Mouse (Mus musculus): ENCODE measurements around the gene Tpo. TPM values are rescaled to one million over a fixed set of nuclear protein-coding genes. Genes with fewer than 3 reads are reported as not detected.

Tpo gene
- polyA plus RNA-seq, 1 experiment = not detected

DNA sequence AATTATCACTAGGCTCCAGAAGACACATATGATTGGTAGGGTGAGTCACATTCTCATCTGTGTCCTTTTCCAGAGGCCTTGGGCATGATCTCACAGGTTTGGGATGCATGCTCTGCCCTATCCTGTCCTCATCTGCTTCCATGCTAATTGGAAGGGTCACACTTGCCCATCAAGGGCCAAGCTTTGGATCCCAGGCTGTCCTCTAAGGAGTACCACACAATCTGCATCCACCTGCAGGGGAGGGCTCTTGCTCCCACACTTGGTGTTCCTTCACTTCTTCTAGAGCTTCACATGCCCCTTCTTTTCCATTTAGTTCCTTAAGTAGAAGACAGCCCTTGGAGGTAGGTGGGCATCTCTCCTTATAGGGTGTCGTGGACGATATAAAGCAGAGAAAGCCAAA, 20.2 kb downstream of the Tpo start:
- no peak for TF ChIP-seq GATA1 (IDR thresholded peaks at IDR 0.05; ENCODE audit: low read length)

DNA sequence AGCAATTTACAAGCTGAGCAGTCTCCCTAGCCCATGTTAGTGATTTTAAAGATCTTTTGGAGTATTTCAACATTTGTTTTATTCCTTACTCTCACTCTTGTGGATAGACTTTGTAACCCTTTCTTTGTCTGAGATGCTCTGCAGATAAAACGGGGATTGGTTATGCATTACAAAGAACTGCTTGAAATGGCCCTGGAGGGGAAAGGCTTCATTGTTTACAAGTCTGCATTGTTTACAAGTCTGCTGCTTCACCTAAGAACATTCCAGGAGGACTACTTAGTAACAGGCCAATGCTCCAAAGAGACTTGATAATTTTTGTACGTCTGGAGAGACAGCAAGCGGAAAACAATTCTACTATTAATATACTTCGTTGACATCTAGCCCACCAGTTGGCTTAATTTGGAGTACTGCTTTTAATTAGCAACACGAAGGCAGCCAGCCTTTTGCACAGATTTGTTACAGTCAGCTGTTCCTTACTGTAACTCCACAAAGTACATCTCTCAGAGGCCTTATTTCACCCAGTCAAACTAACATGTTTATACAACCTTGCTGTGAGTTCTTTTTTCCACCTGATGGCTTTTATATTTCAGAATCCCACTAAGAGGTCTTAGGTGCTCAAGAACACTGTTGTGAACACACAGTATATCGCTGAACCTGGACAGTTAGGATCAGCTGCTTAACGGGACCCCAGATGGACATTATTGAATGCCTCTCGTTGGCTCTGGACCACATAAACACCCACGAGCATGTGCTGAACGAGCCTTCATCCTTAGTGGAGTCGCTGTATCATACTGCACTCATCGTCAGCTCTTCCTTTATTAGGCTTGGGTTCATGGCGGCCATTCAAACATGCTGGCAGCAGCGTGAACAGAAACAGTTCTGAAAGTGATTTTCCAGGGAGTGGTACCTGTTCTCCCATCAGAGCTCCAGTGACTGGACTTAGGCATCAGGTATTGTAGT, 22.5 kb downstream of the Tpo start:
- no peak for TF ChIP-seq GATA1 (IDR thresholded peaks at IDR 0.05; ENCODE audit: low read length)

DNA sequence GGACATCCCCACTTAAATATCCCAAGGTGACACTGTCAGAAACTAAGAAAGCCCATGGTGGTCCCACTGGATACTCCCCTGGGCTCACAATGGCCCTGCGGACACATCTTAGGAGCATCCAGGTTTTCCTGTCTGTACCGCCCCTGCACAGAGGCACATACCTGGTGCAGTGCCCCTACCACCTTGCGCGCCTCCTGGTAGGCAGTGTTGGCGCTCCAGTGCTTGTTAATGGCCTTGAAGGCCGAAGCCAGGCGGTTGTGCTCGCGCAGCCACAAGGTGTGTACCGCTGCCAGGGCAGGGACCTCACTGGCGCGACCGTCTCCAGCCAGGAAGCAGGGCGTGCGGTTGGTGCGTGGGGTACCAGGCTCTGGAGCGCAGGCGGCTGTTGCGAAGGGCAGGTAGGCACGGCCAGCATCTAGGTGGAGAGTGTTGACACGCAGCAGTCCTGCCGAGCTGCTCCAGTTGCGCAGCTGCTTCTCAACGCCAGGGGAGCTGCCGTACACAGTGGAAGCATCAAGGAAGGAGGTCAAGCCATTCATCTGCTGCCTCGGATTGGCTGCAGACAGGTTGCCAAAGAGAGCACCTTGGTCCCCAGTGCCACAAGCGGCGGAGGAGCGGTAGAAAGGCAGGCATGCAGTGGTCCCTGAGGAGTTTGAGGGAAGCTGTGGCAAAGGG, 29.4 kb downstream of the Tpo start:
- no peak for TF ChIP-seq GATA1 (IDR thresholded peaks at IDR 0.05; ENCODE audit: low read length)

DNA sequence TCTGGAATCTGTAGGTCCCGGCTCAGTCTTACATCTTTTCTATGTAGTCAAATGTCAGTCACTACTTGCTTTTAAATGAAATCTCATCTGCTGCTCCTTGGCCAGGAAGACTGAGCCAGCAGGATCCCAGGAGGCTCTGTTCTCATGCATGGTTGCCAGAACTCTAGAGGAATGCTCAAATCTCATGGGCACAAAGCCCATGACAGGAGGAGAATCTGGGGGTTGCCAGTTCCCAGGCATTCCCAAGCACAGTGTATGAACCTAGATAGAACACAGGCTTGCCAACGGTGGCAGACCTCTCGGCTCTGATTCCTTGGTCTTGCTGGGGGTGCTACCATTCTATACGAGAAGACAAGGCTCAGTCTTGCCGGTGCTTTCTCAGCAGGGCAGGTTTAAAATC, 40.3 kb downstream of the Tpo start:
- no peak for TF ChIP-seq GATA1 (IDR thresholded peaks at IDR 0.05; ENCODE audit: low read length)

DNA sequence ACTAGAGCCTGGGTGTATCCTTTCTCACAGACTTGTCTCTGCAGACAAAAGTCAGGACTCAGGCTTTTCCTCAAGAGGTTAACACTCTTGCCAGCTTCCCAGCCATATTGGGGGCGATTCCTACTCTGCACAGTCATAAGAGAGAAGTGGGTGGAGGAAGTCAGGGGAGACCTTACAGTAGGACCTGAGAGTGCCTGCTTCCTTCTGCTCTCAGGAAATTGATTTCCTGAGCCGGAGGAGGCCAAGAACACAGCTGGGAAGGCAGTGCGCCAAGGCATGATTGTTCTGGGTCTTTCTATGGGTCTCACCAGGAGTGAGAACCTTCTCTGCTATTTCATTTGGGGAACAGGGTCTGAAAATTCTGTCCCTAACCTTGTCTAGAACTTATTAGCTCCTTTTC, 48.5 kb downstream of the Tpo start:
- no peak for TF ChIP-seq GATA1 (IDR thresholded peaks at IDR 0.05; ENCODE audit: low read length)

DNA sequence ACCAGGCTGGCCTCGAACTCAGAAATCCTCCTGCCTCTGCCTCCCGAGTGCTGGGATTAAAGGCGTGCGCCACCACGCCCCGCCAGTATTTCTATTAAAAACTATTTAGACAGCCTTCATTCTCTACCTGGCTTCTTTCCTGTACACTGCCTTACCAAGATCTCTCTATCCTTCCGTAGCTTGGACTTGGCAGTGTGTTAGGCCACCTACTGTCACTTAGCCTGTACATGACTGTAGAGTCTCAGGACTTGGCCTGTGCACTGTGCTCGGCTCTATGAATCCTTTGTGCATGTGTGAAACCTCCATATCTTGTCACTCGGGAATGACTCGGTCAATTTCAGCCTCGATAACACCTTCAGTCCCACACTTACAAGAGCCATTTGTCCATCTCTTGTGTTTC, 55.4 kb downstream of the Tpo start:
- no peak for TF ChIP-seq GATA1 (IDR thresholded peaks at IDR 0.05; ENCODE audit: low read length)

DNA sequence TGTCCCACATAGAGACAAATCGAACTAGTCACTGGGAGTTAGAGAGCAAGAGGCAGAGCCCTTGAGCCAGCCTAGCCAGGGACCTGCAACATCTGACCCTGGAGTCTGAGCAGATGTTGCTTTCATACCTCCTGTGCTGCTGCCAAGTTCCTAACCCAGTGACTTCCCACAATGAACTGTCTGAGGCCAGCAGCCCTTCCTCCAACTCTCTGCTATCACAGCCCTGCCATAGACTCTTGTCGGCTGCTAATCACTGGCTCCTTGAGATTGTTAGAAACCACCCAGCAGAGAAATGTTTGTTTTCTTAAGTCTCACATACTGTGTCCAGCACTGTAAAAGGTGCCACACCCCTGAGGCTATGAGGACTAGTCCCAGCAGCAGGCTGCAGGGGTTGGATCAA, 56.1 kb downstream of the Tpo start:
- no peak for TF ChIP-seq GATA1 (IDR thresholded peaks at IDR 0.05; ENCODE audit: low read length)

DNA sequence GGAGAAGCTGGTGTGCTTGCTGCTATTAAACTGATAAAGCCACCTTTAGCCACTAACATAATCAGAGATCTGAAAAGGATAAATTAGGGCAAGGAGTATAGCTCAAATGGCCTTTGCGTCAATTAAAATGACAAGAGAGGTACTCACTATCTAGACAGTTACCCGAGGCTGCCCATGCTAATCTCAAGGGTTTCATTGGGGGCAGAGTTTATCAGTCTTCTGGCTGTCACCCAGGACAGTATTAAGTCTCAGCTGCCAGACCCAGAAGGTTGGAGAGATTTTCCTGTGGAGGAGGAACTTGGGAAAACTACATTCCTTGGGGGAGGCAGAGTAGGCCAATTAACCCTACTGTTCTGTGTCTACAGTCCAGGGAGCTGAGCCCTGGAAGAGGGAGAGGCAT, 63.1 kb downstream of the Tpo start:
- TF ChIP-seq GATA1 (IDR thresholded peaks at IDR 0.05; ENCODE audit: low read length) = no peak

DNA sequence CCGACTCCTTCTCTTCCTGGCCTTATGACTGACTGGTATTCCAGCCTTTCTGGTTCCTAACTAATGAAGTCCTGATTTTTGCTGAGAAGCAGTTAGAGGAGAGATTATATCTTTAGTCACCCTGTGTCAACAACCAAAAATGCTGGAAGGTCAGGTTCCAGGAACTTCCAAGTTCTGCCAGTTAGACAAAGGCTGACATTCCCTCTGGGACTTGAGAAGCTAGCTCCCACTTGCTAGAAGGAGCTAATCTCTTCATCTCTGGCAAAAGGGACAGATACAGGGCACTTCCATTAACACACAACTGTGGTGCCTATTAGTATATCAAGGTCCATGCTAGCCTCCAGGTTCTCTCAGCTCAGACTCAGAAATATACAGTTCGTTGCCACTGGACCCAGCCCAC, 64.6 kb downstream of the Tpo start:
- TF ChIP-seq GATA1 (IDR thresholded peaks at IDR 0.05; ENCODE audit: low read length) = no peak

DNA sequence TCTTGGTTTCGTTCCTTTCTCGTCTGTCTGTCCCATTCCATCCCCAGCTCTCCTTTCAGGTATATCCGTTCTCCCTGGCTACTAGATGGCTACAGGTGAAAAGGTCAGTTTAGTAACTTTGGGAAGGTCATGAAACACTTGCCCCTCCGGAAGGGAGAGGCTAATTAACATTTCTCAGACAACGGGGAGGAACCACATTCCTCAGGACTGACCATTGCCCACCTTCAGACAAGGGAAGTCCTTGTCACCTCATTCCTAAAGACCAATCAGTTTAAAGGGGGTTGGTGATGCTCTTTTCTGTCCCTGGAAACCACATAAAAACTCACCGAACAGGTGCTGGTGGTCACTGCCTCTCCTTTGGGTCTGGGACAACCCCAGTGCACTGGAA, 70.3 kb downstream of the Tpo start:
- no peak for TF ChIP-seq GATA1 (IDR thresholded peaks at IDR 0.05; ENCODE audit: low read length)

DNA sequence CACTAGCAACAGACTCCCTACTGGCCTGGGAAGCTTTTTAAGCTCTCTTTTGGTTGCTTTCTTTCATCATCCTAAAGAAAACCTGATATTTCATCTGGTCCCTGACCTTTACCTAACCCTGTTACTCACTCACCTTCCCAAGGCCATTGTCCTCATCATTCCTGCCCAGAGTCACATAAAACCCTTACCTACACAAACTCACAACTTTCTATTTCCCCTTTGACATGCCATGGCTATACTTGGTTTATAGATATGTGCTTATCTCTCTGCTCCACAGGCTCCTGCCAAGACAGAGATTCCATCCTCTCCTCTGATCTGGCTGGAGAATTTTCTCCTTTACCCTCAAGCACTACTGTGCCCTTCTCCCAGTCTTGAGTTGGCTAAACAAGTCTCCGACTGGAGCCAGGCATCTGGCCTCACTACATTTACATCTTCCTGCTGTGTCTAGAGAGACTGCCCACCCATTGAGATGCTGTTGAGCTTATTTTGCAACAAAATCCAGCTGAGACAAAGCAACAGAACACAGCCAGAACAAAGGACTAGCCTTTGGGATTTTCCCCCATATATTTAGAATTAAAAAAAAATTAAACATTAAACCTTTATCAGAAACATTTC, 70.8 kb downstream of the Tpo start:
- no peak for TF ChIP-seq GATA1 (IDR thresholded peaks at IDR 0.05; ENCODE audit: low read length)

DNA sequence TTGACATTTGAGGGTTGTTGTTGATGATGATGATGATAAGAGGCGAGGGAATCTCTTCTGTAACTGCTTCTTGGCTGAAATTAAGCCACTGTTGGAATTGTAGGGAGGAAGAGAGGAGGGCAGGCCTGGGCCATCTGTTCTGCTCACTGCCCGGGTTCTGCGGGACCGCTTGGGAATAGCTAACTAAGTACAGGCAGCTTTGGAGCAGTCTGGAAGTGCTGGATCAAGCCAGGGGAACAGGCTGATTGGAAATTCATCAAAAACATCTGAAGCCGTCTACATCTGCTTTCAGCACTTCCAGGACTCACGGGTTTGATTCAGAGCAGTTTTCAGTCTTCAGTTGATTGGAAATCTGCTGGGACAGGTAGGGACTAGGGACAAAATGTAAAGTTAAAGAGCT, 74.4 kb downstream of the Tpo start:
- no peak for TF ChIP-seq GATA1 (IDR thresholded peaks at IDR 0.05; ENCODE audit: low read length)

DNA sequence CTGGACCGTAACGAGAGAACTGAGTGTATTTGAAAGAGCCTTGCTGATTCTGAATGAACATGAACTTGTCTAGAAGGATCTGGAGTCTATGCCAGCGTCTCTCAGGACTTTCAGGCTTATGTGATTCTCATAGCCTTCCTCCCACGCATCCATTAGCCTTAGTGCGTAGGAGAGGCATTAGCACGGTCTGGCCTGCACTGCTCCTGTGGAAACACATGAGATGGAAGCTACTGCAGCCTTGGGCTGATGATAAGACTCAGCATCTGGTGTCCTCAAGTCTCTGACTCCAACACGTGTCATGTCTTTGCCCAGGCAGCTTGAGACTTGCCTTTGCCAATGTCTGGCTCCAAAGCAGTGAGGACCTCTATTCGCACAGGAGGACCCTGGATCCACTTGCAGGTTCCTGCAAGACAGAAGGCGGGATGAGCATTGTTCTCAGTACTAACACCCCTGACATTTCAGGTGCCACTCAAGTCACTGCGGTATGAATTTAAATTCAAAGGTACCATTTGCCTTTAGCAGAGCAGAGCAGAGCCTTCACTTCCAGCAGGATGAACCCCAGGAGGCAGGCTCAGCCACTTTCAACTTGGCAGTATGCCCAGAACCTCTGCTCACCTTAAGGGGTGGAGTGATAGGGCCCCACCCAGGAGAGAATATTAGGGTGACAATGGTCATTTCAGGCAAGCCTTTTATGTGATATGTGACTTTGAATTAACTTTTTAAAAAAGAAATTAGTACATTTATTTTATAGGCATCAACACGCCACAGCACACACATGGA, 77.5 kb downstream of the Tpo start:
- no peak for TF ChIP-seq GATA1 (IDR thresholded peaks at IDR 0.05; ENCODE audit: low read length)

DNA sequence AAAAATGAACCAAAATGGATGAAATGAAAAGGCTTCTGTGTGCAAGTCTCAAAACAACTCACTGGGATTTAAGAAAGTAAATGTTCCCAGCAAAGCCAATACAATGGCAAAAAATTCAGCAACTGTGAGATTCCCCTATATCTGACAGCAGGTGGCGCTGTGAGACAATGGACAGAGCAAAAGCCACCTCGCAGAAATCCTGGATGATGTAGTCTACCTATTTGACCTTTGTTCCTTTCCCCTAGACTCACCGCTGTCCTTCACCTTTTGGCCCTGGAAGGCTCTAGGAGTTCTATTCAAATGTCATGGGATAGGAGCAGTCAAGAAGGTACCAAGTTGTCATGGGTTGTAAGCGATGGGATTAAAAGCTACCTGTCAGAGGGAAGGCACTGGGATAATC, 82.2 kb downstream of the Tpo start:
- no peak for TF ChIP-seq GATA1 (IDR thresholded peaks at IDR 0.05; ENCODE audit: low read length)

DNA sequence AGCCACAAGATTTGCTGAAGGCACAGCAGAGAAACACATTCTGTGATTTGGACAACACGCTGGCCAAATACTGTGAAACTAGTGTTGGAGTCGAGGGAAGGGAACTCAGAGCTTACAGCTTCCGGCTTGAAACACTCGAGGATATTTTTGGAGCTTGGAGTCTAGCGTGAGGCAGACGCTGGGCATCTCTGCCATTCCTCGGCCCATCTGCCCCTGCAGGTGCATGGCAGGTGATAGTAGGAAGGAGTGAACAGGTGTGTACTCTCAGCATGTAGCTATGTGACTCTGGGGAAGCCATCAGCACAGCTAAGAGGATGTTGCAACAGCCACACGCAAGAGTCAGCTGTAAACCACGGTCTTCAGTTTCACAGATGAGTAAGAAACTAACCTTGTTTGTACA, 82.6 kb downstream of the Tpo start:
- no peak for TF ChIP-seq GATA1 (IDR thresholded peaks at IDR 0.05; ENCODE audit: low read length)

DNA sequence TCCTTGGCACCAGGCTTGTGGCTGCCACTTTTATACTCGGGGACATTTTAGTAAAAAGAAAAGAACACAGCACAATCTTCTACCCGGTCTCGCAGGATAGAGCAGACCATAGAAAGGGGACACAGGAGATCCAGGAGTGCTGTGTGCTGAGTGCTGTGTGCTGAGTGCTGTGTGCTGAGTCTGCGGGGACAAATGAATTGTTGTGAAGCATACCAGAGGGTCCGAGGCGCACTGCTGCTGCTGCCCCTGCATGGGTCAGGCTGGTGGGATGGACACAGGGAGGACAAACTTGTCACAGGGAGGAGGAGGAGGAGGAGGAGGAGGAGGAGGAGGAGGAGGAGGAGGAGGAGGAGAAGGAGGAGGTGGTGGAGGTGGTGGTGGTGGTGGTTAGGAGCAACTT, 83.6 kb downstream of the Tpo start:
- no peak for TF ChIP-seq GATA1 (IDR thresholded peaks at IDR 0.05; ENCODE audit: low read length)
